Mouse (Mus musculus): ENCODE data around the gene Polr3a.

DNA sequence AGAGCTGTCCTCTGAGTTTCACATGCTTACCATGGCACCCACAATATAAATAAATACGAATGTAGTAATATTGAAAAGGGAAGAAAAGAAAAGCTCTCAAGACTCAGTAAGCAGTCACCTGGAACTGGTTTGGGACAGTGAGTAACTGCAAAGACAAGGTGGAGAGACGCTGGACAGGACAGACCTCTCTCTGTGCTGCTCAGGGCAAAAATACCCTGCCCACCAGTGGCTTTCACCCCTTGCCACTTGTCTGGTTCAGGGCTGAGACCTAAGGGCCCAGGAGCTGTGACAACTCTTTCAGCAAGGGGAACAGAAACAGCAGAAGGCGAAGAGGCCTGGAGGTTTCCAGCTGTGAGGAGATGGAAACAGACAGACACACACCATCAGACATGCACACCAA, 28.7 kb downstream of the Polr3a start:
- no peak for TF ChIP-seq CTCF (IDR thresholded peaks at IDR 0.05; ENCODE audit: insufficient read depth, low read depth, low read length)
- TF ChIP-seq POLR2A (IDR thresholded peaks at IDR 0.05; ENCODE audit: insufficient read depth, low read depth, low read length), result no peak

Data from olfactory bulb, adult 2 months (tissue).